Mouse (Mus musculus) C2C12 (cell line): Measurements from ENCODE around the gene Myof. TPM values are rescaled to one million over a fixed set of nuclear protein-coding genes. Genes with fewer than 3 reads are reported as not detected.

ENCODE experiments used
- H3K27me3 ChIP-seq: one replicate; pipeline ENCODE4 v1.6.1; 2011; ENCODE audit not compliant: control insufficient read depth, insufficient read depth, insufficient read length
- H3K36me3 ChIP-seq: one replicate; pipeline ENCODE4 v1.6.1; 2011; ENCODE audit not compliant: control insufficient read depth, insufficient read depth
- H3K4me3 ChIP-seq: one replicate; pipeline ENCODE4 v1.5.1; 2011; ENCODE audit warnings: mild to moderate bottlenecking, control low read depth; ENCODE audit not compliant: poor library complexity, insufficient read depth, severe bottlenecking
- H3K79me2 ChIP-seq: one replicate; pipeline ENCODE4 v1.6.1; 2011; ENCODE audit not compliant: control insufficient read depth, insufficient read depth
- H3K79me3 ChIP-seq: one replicate; pipeline ENCODE4 v1.6.1; 2011; ENCODE audit warnings: low read depth, control low read depth
- H3ac ChIP-seq: one replicate; pipeline ENCODE3; 2011; ENCODE audit warnings: low read depth; ENCODE audit not compliant: control insufficient read depth, insufficient read length
- CEBPB ChIP-seq: IDR thresholded peaks from one replicate; pipeline ENCODE4 v1.6.1; 2011; ENCODE audit warnings: low read depth, mild to moderate bottlenecking, control low read depth, moderate library complexity
- CTCF ChIP-seq: IDR thresholded peaks from one replicate; pipeline ENCODE4 v1.5.1; 2011; ENCODE audit not compliant: control insufficient read depth, insufficient read depth, insufficient read length
- FOSL1 ChIP-seq: IDR thresholded peaks from one replicate; pipeline ENCODE4 v1.8.0; 2011; ENCODE audit warnings: mild to moderate bottlenecking, low read length; ENCODE audit not compliant: poor library complexity, insufficient read depth, severe bottlenecking
- MAX ChIP-seq: IDR thresholded peaks from one replicate; pipeline ENCODE4 v1.6.1; 2011; ENCODE audit warnings: mild to moderate bottlenecking, control low read depth
- MYOD1 ChIP-seq: IDR thresholded peaks from one replicate; pipeline ENCODE4 v1.6.1; 2011; ENCODE audit warnings: low read depth; ENCODE audit not compliant: control insufficient read depth, insufficient read length
- MYOG ChIP-seq: IDR thresholded peaks from one replicate; pipeline ENCODE4 v1.6.1; 2011; ENCODE audit not compliant: control insufficient read depth, insufficient read length; ENCODE audit errors: extremely low read depth
- USF1 ChIP-seq: IDR thresholded peaks from one replicate; pipeline ENCODE4 v1.6.1; 2011; ENCODE audit warnings: low read depth, mild to moderate bottlenecking, control low read depth, moderate library complexity
- polyA plus RNA-seq: library from polyadenylated mRNA; unstranded; fragments of >200 nt; fragmentation: generic; extraction: Trizol; gene quantifications from one replicate; pipeline ENCODE4 v1.2.1, GENCODE M21; 2012; ENCODE audit warnings: missing spikeins

Gene Myof
- polyA plus RNA-seq, 1 experiment: 125 TPM

DNA sequence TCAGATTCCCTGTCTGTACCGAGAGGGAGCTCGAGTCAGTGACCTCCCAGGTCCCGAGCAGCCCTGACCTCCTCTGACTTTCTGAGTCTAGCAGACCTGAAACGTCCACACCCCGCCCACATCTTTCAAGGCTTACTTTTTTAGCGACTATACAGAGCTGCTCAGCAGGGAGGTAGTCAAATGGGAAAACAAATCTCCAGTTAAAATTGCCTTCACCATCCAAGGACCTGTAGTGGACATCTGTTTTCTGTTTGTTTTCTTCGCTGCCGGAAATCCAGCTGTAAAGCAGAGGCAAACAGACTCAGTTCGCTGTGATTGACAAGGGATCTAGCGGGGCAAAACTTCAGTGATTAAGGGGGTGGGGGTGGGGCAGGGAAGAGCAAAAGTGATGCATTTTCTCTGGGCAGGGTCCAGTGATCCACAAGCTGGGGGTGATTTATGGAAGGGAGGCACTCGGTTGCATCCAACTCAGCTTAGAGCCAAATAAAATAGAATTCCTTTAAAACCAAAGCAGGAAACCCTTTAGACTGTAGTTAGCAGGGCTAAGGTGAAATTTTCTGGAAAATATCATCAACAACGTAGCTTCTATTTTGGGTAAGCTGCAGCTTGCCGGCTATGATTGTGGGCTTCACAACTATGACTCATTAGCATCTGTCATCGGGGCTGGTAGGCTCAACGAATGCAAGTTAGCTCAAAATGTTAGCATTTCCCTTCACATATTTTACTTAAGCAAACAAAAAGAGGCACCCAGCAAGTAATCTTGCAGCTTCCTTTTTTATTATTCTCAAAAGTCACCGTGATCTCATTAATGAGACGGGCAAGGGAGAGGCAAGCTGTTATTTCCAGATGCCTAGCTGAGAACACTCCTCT lies 135.7 kb downstream of the Myof start:
- TF ChIP-seq MAX: no peak
- no peak for TF ChIP-seq USF1
- no peak for TF ChIP-seq CTCF
- peak; percentile 41 for TF ChIP-seq MYOD1
- no peak for TF ChIP-seq MYOG
- peak; percentile 60 for TF ChIP-seq FOSL1
- no peak for TF ChIP-seq CEBPB
- H3K79me2 ChIP-seq: no peaks in the 10 kb centered on the region
- H3K27me3 ChIP-seq: no peaks in the 10 kb centered on the region
- H3K36me3 ChIP-seq: peaks cover 83% of the 10 kb centered on the region
- no peaks in the 10 kb centered on the region for H3K79me3 ChIP-seq
- H3K4me3 ChIP-seq: no peak overlapping the region
- no peak overlapping the region for H3ac ChIP-seq

DNA sequence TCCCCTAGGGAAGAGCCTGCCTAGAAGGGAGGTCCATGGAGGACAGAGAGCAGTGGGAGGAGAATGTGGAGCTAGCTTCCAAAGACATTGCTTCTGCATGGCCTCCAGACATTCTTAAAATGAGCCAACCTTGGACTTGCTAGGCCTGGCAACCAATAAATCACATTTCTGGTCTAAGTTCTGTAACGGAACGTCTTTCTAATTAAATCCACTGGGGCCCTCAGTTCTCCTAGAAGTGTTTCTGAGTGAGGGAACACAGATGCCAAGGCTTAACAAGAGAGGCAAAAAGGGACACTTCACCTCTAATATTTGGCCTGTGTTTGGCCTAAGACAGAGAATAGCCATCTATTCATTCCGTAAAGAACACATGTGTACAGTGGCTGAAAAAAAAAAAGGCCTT lies 136.5 kb downstream of the Myof start:
- Histone ChIP-seq H3K27me3 (no peaks in the 10 kb centered on the region), H3ac (no peak overlapping the region), H3K79me2 (no peaks in the 10 kb centered on the region), H3K36me3 (peaks cover 83% of the 10 kb centered on the region), H3K4me3 (no peak overlapping the region), H3K79me3 (no peaks in the 10 kb centered on the region)
- TF ChIP-seq MYOG: no peak
- no peak for TF ChIP-seq USF1
- TF ChIP-seq CEBPB: no peak
- TF ChIP-seq FOSL1: no peak
- no peak for TF ChIP-seq MYOD1
- no peak for TF ChIP-seq CTCF
- no peak for TF ChIP-seq MAX

DNA sequence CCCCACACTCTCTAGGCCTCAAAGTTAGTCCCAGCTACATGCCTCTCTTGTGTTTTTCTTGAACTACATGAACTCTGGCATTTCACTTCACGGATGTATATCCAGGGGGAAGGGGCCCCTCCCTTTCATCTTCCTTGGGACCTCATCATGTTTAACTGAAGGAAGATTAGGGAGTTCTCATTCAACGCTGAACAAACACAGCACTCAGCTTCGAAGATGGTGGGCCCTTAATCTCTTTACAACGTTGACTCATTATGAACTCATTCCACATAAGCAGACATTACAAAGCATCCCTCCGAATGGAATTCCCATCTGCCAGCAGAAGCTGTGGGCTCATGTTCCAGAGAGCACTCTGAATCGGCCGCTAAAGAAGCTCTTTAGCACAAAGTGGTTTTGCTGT lies 147.3 kb downstream of the Myof start:
- no peaks in the 10 kb centered on the region for H3K27me3 ChIP-seq
- no peaks in the 10 kb centered on the region for H3K79me2 ChIP-seq
- H3K4me3 ChIP-seq: no peak overlapping the region
- TF ChIP-seq FOSL1 (peak; percentile 26), CTCF (no peak), MYOG (no peak), MYOD1 (peak; percentile 15), CEBPB (no peak)
- peaks cover 44% of the 10 kb centered on the region for H3K36me3 ChIP-seq
- no peak overlapping the region for H3ac ChIP-seq
- H3K79me3 ChIP-seq: no peaks in the 10 kb centered on the region

DNA sequence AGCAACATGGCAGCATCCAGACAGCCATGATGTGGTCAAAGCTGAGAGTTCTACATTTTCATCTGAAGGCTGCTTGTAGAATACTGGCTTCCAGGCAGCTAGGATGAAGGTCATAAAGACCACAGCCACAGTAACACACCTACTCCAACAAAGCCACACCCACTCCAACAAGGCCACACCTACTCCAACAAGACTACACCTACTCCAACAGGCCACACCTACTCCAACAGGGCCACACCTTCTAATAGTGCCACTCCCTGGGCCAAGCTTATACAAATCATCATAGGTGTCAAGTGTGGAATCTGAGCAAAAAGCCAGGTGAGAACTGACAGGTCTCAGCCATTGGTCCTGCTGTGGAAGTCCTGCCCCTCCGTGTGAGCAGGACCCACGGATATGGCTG lies 152.4 kb downstream of the Myof start:
- TF ChIP-seq CTCF (no peak), CEBPB (no peak), MAX (no peak), MYOD1 (no peak), MYOG (no peak), FOSL1 (no peak), USF1 (no peak)
- Histone ChIP-seq H3ac (no peak overlapping the region), H3K79me2 (no peaks in the 10 kb centered on the region), H3K36me3 (no peaks in the 10 kb centered on the region), H3K79me3 (no peaks in the 10 kb centered on the region), H3K4me3 (no peak overlapping the region), H3K27me3 (no peaks in the 10 kb centered on the region)

DNA sequence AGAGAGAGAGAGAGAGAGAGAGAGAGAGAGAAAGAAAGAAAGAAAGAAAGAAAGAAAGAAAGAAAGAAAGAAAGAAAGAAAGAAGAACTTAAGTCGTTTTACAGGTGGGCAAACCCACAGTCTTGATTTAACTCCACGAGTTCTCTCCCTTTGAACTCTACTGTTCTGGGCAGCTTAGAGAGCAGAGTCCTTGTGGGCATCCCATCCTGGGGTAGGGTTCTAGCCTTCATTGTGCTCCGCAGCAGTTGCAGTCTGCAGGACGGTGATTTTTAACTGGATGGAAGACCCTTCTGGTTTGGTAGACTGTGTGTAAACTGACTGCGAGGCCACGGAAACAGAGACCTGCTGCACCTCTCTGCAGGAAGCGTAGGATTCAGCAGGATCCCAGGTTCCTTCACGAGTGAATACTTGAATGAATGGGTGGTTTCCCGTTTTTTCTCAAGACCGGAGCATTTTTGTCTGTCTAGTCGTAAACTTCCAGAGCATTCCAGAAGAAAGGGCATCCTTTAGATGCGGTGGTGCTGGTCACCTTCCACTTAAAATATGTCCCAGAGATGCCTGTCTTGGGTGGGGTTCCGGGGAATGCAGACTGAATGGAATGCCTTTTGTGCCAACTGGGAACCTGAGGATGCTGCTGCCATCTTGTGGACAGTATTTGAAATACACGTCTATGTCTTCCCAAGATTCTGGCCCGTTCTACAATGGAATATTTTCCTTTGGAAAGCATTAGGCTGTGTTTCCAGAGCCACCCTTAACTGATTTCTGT lies 156.8 kb downstream of the Myof start:
- H3K79me3 ChIP-seq: no peaks in the 10 kb centered on the region
- H3K27me3 ChIP-seq: no peaks in the 10 kb centered on the region
- TF ChIP-seq CEBPB (no peak), CTCF (peak; percentile 49)
- no peak overlapping the region for H3ac ChIP-seq
- no peaks in the 10 kb centered on the region for H3K79me2 ChIP-seq
- no peaks in the 10 kb centered on the region for H3K36me3 ChIP-seq
- H3K4me3 ChIP-seq: no peak overlapping the region
